Mouse (Mus musculus): ENCODE measurements around the gene Prkd2. TPM values are rescaled to one million over a fixed set of nuclear protein-coding genes. Genes with fewer than 3 reads are reported as not detected.
A peak's percentile ranks its signal among the peaks of the same experiment; 100 is the strongest.

The Prkd2 gene
- polyA plus RNA-seq, 1 experiment from 2014 or later, result 4.7 TPM

DNA sequence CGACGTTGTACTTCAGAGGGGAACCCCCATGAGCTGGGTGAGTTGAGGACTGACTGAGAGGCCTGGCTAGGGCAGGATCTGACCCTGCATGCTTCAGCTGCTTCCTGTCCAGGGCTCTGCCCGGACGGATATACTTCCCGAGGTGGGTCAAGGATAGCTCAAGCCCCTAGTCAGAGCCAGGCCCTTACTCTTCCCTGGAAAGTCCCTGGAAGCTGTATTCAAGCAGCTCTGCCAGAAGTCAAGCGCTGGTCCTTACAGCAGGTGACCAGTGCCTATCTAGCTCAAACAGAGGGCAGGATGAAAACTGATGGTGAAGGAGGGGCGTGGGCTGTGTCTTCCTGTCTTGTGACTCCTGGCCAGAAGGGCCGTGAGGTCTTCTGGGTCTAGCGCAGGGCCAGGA is 12.3 kb upstream of the Prkd2 start:
- Histone ChIP-seq H3K9me3 (replicated peaks) (no peaks in the 10 kb centered on the region), H3K4me3 (no peak overlapping the region), H3K36me3 (peaks cover 100% of the 10 kb centered on the region), H3K4me1 (peaks cover 23% of the 10 kb centered on the region), H3K9ac (no peak overlapping the region), H3K27me3 (replicated peaks) (no peaks in the 10 kb centered on the region), H3K4me2 (no peak overlapping the region), H3K27ac (no peak overlapping the region)
- WGBS (ENCODE audit: insufficient replicate concordance), result 78% methylated on average over 9 of the region's 9 CpGs
- no peak for ATAC-seq

DNA sequence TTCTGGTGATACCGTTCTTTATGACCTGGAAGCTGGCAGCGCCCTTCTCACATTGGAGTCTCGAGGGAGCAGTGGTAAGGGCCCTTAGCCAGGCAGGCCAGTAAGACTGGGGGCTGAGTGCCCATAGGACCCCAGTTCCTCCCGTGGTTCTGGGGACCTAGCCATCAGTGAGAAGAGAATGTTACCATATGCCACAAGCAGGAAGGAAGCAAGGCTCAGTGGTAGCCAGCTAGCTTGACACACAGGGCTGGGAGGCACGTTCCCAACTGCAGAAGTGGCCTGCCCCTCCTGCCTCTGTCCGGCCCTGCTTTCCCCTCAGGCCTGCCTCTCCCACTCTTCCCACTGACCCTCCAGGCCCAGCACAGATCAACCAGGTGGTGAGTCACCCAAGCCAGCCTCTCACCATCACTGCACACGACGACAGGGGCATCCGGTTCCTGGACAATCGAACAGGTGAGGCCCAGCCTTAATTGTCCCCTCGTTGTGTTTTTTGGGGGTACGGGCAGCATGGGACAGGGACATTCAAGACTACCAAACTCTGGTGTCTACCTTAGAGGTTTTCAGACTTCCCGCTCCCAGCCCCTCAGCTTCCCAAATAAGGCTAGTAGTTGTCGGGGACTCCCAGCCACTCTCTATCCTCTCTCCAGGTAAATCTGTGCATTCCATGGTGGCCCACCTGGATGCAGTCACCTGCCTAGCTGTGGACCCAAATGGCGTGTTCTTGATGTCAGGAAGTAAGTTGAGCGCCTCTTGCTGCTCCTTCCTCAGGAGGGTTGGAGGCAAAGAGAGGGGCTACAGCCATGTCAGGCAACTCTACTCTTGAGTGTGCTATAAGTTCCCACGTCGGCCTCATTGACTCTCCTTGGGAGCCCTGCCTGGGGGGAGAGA is 4.5 kb upstream of the Prkd2 start:
- no peak overlapping the region for H3K4me2 ChIP-seq
- peaks cover 78% of the 10 kb centered on the region for H3K36me3 ChIP-seq
- ATAC-seq, result no peak
- no peak overlapping the region for H3K27ac ChIP-seq
- no peaks in the 10 kb centered on the region for H3K9me3 ChIP-seq (replicated peaks)
- peaks cover 39% of the 10 kb centered on the region for H3K4me1 ChIP-seq
- H3K9ac ChIP-seq, result no peak overlapping the region
- WGBS (ENCODE audit: insufficient replicate concordance), result 79% methylated on average over 18 of the region's 18 CpGs
- H3K27me3 ChIP-seq (replicated peaks), result no peaks in the 10 kb centered on the region
- H3K4me3 ChIP-seq, result no peak overlapping the region

DNA sequence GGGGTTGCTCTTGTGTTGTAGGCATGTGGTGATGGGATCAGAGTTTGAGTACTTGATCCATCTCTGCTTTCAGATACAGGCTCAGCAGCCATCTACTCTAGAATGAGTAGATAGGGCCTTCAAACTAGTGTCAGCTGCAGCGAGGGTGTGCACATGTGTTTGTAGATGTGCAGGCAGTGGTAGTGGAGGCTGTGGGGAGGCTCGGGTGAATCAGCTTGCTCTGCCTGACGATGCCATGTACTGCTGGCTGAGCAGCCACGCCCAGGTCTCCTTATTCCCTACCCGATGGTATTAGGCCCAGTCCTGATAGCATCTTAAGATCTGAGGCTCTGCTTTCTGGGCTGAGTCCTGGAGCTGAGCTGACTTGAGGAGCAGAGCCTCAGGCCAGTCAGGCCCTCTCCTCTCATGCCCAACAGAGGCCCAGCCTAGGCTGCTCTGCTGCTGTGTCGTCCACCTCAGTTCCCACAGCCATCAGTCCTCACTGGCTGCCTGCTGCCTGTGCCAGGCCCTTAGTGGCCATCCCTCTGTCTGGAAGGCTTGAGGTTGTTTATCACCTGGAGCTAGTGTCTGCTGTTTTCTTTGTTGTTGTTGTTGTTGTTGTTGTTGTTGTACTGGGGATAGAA is 3.8 kb upstream of the Prkd2 start:
- Histone ChIP-seq H3K27ac (no peak overlapping the region), H3K4me2 (no peak overlapping the region), H3K4me1 (peaks cover 46% of the 10 kb centered on the region), H3K27me3 (replicated peaks) (no peaks in the 10 kb centered on the region), H3K36me3 (peaks cover 70% of the 10 kb centered on the region), H3K9me3 (replicated peaks) (no peaks in the 10 kb centered on the region), H3K4me3 (no peak overlapping the region), H3K9ac (no peak overlapping the region)
- 48% methylated on average over 6 of the region's 6 CpGs for WGBS (ENCODE audit: insufficient replicate concordance)
- no peak for ATAC-seq

DNA sequence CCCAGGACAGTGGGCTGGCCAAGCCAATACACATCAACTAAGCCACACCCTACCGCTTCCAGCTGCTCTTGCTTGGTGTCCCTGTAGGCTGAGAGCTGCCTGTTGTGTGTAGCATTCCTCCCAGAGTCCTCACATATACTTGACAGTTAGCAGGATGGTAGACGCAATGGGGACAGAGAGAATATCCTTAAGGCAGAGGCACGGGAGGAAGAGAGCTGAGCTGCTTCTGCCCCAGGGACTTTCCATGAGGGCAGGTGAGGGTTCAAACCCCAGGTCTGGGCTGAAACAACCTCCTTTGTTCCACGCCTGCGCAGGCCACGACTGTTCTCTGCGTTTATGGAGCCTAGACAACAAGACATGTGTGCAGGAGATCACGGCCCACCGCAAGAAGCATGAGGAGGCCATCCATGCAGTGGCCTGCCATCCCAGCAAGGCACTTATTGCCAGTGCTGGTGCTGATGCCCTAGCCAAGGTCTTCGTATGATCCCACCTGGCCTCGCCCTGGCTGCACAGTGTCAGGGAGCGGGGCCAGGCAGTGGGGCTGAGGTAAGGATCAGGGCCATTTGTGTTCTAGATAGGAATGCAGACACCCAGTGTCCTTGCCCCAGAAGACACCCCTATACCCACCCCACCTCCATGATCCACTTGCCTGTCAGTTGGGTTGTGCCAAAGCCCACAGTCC is 3.1 kb upstream of the Prkd2 start:
- Histone ChIP-seq H3K27me3 (replicated peaks) (no peaks in the 10 kb centered on the region), H3K27ac (0 out of 2 replicates have a peak overlapping the region, but pooled peaks have one; percentile 17), H3K4me3 (no peak overlapping the region), H3K9me3 (replicated peaks) (no peaks in the 10 kb centered on the region), H3K4me2 (no peak overlapping the region), H3K9ac (no peak overlapping the region), H3K4me1 (peaks cover 53% of the 10 kb centered on the region), H3K36me3 (peaks cover 63% of the 10 kb centered on the region)
- no peak for ATAC-seq
- WGBS (ENCODE audit: insufficient replicate concordance), result 90% methylated on average over 12 of the region's 12 CpGs

DNA sequence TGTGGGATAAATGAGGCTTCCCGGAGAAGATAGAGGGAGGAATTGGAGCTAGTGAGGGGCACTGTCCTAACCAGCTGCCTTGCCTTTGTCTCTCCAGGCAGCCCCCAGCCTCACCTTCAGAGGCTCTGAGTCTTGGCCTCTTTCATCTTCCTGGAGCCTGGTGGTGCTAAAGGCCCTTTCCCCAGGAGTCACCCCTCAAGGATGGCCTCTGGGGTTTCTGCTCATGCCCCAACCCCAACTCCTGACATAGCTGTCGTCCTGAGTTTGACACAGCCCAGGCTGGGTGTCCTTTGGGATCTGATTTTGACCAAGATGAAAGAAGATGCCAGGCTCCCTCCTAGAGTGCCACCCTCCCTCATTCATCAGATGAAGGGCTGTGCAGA is 2.6 kb upstream of the Prkd2 start:
- no peak for ATAC-seq
- no peaks in the 10 kb centered on the region for H3K27me3 ChIP-seq (replicated peaks)
- 84% methylated on average over 2 of the region's 2 CpGs for WGBS (ENCODE audit: insufficient replicate concordance)
- peaks cover 58% of the 10 kb centered on the region for H3K4me1 ChIP-seq
- peak overlapping the region; percentile 17; the same call in 1 of the 2 replicates for H3K27ac ChIP-seq
- no peak overlapping the region for H3K9ac ChIP-seq
- H3K36me3 ChIP-seq, result peaks cover 58% of the 10 kb centered on the region
- no peak overlapping the region for H3K4me2 ChIP-seq
- no peaks in the 10 kb centered on the region for H3K9me3 ChIP-seq (replicated peaks)
- H3K4me3 ChIP-seq, result no peak overlapping the region

DNA sequence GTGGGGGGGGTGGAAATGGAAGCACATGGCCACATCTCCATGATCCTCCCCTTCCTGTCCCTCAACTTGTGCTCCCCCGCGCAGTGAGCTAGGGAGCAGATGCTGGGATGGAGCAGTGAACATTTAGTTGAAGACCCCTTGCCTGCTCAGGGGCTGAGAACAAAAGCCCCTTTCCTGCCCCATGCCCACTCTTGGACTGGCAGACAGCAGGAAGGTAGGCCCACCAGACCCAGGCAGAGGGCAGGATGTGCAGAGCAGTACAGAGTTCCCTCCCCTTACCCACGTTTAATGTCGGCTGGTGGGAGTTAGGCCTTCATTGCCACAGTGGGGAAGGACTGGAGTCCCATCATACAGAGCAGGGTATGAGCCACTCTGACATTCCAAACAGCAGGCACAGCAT is 1.6 kb upstream of the Prkd2 start:
- WGBS (ENCODE audit: insufficient replicate concordance), result 54% methylated on average over 4 of the region's 4 CpGs
- Histone ChIP-seq H3K4me3 (no peak overlapping the region), H3K9ac (no peak overlapping the region), H3K27me3 (replicated peaks) (no peaks in the 10 kb centered on the region), H3K36me3 (peaks cover 50% of the 10 kb centered on the region), H3K9me3 (replicated peaks) (no peaks in the 10 kb centered on the region), H3K27ac (peak overlapping the region; percentile 73; the same call in 1 of the 2 replicates), H3K4me2 (no peak overlapping the region), H3K4me1 (peaks cover 67% of the 10 kb centered on the region)
- ATAC-seq, result no peak

DNA sequence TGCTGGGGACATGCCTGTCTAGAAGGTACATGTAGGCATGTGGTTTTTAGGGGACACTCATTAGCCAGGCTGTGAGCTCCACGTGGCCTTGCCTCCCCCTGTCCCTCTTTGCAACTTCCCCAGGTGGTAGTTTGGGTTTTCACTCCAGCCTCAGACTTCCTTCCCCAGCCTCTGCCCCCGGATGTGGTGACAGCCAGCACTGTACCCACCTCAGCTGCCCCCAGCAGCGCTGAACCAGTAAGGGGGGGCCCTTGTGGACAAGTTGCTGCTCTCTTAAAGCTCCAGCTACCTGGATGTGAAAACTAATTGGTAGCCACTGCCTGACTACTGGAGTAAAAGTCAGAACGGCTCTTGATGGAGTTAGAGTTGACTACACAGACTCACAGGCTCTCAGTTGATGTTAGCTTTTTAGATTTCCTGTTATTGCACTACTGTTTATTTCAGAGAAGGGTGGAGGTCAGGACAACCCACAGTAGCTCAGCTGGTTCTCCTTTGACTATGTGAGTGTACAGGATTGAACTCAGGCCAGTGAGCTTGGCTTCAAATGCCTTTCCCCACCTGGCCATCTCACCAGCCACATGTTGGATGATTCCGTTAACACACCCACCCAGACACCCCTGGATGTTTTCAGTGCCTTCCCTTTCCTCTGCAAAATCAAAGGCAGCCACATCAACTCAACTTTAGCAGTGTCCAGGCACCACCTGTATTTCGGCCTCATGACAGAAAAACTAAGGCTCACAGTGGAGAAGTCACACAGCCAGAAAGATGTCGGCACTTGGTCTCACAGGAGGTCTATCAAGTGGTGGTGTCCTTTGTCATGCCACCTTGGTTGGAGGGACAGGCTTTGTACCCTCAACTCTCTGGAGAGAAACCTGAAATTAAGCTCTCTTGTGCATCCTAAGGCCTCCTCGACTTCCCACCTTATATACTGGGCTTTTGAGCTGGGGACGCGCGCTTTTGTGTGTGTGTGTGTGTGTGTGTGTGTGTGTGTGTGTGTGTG is 841 bp upstream of the Prkd2 start:
- Histone ChIP-seq H3K27me3 (replicated peaks) (no peaks in the 10 kb centered on the region), H3K27ac (peak overlapping the region; percentile 73), H3K9me3 (replicated peaks) (no peaks in the 10 kb centered on the region), H3K36me3 (peaks cover 46% of the 10 kb centered on the region), H3K9ac (peak overlapping the region; percentile 80), H3K4me3 (peak overlapping the region; percentile 67), H3K4me2 (peak overlapping the region; percentile 95), H3K4me1 (peaks cover 67% of the 10 kb centered on the region)
- peak; percentile 3; the same call in 1 of the 2 replicates for ATAC-seq
- WGBS (ENCODE audit: insufficient replicate concordance), result 30% methylated on average over 11 of the region's 11 CpGs

DNA sequence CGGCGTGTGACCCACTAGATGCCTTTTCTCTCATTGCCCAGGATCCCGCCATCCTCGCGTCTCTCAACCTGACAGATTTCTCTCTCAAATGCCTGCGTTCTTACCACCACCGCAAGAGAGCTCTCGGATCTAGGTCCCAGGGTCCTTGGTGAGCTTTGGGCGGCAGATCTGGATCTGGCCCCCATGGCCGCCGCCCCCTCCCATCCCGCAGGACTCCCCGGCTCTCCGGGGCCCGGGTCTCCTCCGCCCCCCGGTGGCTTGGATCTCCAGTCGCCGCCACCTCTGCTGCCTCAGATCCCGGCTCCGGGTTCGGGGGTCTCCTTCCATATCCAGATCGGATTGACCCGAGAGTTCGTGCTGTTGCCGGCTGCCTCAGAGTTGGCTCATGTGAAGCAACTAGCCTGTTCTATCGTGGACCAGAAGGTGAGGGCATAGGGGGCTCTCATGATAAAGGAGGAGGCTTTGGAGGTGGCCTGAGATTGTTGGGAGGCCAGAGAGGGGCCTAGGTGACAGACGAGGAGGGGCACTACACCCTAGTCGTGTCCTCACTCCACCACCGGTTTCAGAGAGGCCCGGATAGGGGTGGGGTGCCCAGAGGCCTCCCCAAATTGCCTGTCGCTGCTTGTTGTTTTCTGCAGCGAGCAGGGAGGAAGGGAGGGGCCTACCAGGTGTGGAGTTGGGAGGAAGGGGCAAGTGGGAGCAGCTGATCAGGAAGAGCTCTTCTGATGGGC is 904 bp downstream of the Prkd2 start:
- Histone ChIP-seq H3K4me3 (peak overlapping the region; percentile 67), H3K4me2 (peak overlapping the region; percentile 95), H3K4me1 (peaks cover 56% of the 10 kb centered on the region), H3K9ac (peak overlapping the region; percentile 80), H3K27ac (peak overlapping the region; percentile 73), H3K36me3 (peaks cover 33% of the 10 kb centered on the region), H3K9me3 (replicated peaks) (no peaks in the 10 kb centered on the region), H3K27me3 (replicated peaks) (no peaks in the 10 kb centered on the region)
- 1% methylated on average over 33 of the region's 33 CpGs for WGBS (ENCODE audit: insufficient replicate concordance)
- peak; percentile 21; the same call in 1 of the 2 replicates for ATAC-seq

DNA sequence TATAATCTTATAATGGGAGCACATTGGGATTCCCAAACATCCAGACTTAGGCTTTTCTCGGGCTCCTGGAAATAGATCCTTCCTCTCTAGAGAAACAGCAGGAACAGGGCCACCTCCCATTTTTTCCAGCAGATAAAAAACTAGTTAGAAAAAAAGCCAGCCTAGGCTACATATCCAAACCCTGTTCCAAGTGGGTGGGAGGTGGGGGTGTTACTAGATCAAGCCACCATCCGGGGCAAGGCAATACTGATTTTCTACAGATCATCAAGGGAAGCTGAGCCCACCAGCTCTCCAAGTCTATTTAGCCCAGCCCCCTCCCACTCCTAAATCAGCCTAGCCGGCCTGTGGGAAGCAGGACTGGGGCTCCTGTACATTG is 2.0 kb downstream of the Prkd2 start:
- H3K4me2 ChIP-seq, result peak overlapping the region; percentile 95
- no peaks in the 10 kb centered on the region for H3K27me3 ChIP-seq (replicated peaks)
- H3K27ac ChIP-seq, result peak overlapping the region; percentile 73
- H3K9ac ChIP-seq, result peak overlapping the region; percentile 71
- peaks cover 31% of the 10 kb centered on the region for H3K36me3 ChIP-seq
- H3K4me1 ChIP-seq, result peaks cover 52% of the 10 kb centered on the region
- no peaks in the 10 kb centered on the region for H3K9me3 ChIP-seq (replicated peaks)
- WGBS (ENCODE audit: insufficient replicate concordance), result 23% methylated on average over 3 of the region's 3 CpGs
- H3K4me3 ChIP-seq, result peak overlapping the region; percentile 67
- no peak for ATAC-seq

DNA sequence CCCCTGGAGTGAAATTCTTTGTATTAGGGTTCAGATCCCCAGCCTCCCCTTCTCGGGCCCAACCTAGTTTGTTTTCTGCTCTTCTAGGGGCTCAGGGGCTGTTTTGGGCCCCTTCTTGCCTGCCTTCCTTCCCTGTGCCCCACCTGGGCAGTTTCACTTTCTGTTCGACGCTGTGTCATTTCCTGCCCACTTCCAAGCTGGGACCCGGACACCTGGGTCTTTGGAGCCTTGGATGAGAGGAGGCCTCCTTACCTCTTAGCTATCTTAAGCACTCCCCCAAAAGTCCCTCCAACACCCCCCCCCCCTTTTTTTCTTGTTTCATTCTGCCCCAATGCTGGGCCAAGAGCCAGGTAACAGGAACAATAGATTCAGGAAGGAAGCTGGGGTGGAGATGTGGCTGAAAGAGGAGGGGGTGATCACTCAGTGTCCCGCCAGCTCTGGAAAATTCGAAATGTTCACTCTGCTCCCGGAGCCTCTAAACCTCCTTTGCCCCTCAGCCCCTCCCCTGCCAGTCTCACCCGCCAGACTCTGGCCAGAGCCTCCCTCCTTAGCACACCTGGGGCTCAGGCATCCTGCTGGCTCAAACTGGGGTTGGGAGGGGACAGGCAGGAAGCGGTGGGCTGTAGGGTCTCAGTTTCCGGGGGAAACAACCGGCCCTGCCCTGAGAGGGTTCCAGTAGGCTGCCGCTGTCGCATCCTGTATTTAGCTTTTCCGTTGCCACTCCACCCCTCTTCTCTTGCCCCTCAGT is 2.5 kb downstream of the Prkd2 start:
- peak overlapping the region; percentile 67 for H3K4me3 ChIP-seq
- H3K4me2 ChIP-seq, result peak overlapping the region; percentile 95
- 12% methylated on average over 14 of the region's 14 CpGs for WGBS (ENCODE audit: insufficient replicate concordance)
- H3K9ac ChIP-seq, result peak overlapping the region; percentile 71
- peaks cover 31% of the 10 kb centered on the region for H3K36me3 ChIP-seq
- peak overlapping the region; percentile 73 for H3K27ac ChIP-seq
- ATAC-seq, result no peak
- H3K27me3 ChIP-seq (replicated peaks), result no peaks in the 10 kb centered on the region
- peaks cover 51% of the 10 kb centered on the region for H3K4me1 ChIP-seq
- H3K9me3 ChIP-seq (replicated peaks), result no peaks in the 10 kb centered on the region

Measured in liver, embryonic 12.5 days (tissue).